Mouse (Mus musculus) erythroblast, embryonic 14.5 days (primary cell): Measurements from ENCODE around the gene Hmx3.

ENCODE experiments used
- GATA1 ChIP-seq: IDR thresholded peaks from 2 replicates; pipeline ENCODE4 v1.6.1; 2012; ENCODE audit warnings: low read length, inconsistent platforms, mixed read lengths
- TAL1 ChIP-seq: IDR thresholded peaks from 3 replicates; pipeline ENCODE4 v1.6.1; 2012; ENCODE audit warnings: low read length, inconsistent platforms, mixed read lengths

GRCm38 (mm10) chr7:131542115-131542871 is at the start of gene Hmx3:
- no peak for TF ChIP-seq TAL1
- TF ChIP-seq GATA1 = no peak
